Mouse (Mus musculus) megakaryocyte-erythroid progenitor cell, adult 5-6 weeks (primary cell): ENCODE data around the gene Ier5l. TPM values are rescaled to one million over a fixed set of nuclear protein-coding genes. Genes with fewer than 3 reads are reported as not detected.

Experiments used
- ATAC-seq: replicated peaks from 2 replicates; pipeline ENCODE4 v1.8.0; 2016; ENCODE audit warnings: mild to moderate bottlenecking, inconsistent platforms; ENCODE audit not compliant: severe bottlenecking, poor library complexity, low FRiP score, low TSS enrichment
- total RNA-seq, 2 experiments: library from RNA; stranded (forward) in 1 of 2; stranded (reverse) in 1 of 2; fragments of 200-1000, 215-1000 nt in 1 of 2; fragments of >200 nt in 1 of 2; fragmentation: Nextera tagmentation in 1 of 2; gene quantifications; 2 replicates each; pipeline ENCODE4 v1.2.3; 2014 to 2017

Gene Ier5l
- total RNA-seq (2014; fragmentation: Nextera tagmentation) (not detected in 2 replicates), total RNA-seq (2017) (0.56 TPM in 1 of 2 replicates, not detected in the other)

- ATAC-seq: peak; percentile 60
These were observed at the start of gene Ier5l for GRCm38 (mm10) chr2:30474039-30474438. TSS of gene Ier5l (minus strand) at chr2:30474219.

GRCm38 (mm10) chr2:30523727-30524126, 49.7 kb upstream of the Ier5l start:
- no peak for ATAC-seq

GRCm38 (mm10) chr2:30510711-30511380, 36.8 kb upstream of the Ier5l start:
- ATAC-seq: no peak

- no peak for ATAC-seq
These were observed 33.2 kb upstream of the Ier5l start for GRCm38 (mm10) chr2:30507138-30507727.

GRCm38 (mm10) chr2:30503677-30504621, 29.9 kb upstream of the Ier5l start:
- no peak for ATAC-seq

- ATAC-seq: no peak
These were observed 27.7 kb upstream of the Ier5l start for GRCm38 (mm10) chr2:30501701-30502100.

GRCm38 (mm10) chr2:30495909-30496861, 22.2 kb upstream of the Ier5l start:
- peak; percentile 82 for ATAC-seq

GRCm38 (mm10) chr2:30495000-30495908, 21.2 kb upstream of the Ier5l start:
- ATAC-seq: no peak

GRCm38 (mm10) chr2:30490384-30490783, 16.4 kb upstream of the Ier5l start:
- no peak for ATAC-seq

GRCm38 (mm10) chr2:30487597-30487996, 13.6 kb upstream of the Ier5l start:
- ATAC-seq: no peak

GRCm38 (mm10) chr2:30478526-30478925, 4.5 kb upstream of the Ier5l start:
- ATAC-seq: no peak

GRCm38 (mm10) chr2:30476241-30476640, 2.2 kb upstream of the Ier5l start:
- no peak for ATAC-seq

GRCm38 (mm10) chr2:30475457-30475856, 1.4 kb upstream of the Ier5l start:
- ATAC-seq: no peak

GRCm38 (mm10) chr2:30474776-30475175, 757 bp upstream of the Ier5l start:
- no peak for ATAC-seq

GRCm38 (mm10) chr2:30473431-30474031, 488 bp downstream of the Ier5l start:
- ATAC-seq: 0 out of 2 replicates have a peak, but pooled peaks have one; percentile 20

- no peak for ATAC-seq
These were observed 1.2 kb downstream of the Ier5l start for GRCm38 (mm10) chr2:30472731-30473351.
